In the genomic region with DNA sequence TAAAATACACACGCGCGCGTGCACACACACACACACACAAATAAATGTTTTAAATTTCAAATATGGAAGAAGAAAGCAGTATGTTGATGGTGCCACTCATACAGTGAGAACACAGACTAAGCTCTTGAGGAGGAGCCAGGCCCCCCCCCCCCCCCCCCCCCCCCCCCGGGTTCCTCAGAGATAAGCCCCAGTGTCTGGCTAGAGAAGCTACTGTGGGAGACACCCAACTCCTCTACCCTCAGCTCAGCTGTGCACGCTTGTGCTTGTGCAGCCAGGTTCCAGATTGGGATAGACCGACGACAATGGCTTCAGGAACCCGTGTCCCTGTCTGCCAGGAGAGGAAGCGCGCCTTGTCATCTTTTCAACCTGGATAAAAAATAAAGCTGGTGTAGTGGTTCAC, we compare ENCODE assay signal across 17 mouse cellular contexts. TPM values are rescaled to one million over a fixed set of nuclear protein-coding genes. Genes with fewer than 3 reads are reported as not detected.
DNase-seq lines count a peak whose midpoint lies in the region; ATAC-seq and TF ChIP-seq lines count a peak whose summit lies in the region.
"Had no signal": no experiment of that assay in that cellular context is flagged by ENCODE, and none has a peak within 500 bp of the region (broad histone marks: within the 10 kb centered on the region; RNA-seq: fewer than 3 reads in every experiment).

No protein-coding gene starts in this region.

- ATAC-seq in embryonic facial prominence, embryonic 12.5 days (ENCODE audit: insufficient number of reproducible peaks, insufficient read depth, low FRiP score, low TSS enrichment): peak; percentile 42; the same call in 1 of the 2 replicates
- ATAC-seq in kidney, embryonic 14.5 days (ENCODE audit: low FRiP score, low TSS enrichment): 0 out of 2 replicates have a peak, but pooled peaks have one; percentile 10
- ATAC-seq in kidney, embryonic 15.5 days (replicated peaks; ENCODE audit: low FRiP score): no peak
- peak; percentile 84 for ATAC-seq in liver, embryonic 12.5 days
- 0 out of 2 replicates have a peak, but pooled peaks have one; percentile 28 for ATAC-seq in stomach, postnatal 0 days (ENCODE audit: low FRiP score, low TSS enrichment)
- ATAC-seq: midbrain, embryonic 16.5 days had no signal

- H3K27ac ChIP-seq in embryonic facial prominence, embryonic 12.5 days: no peak overlapping the region
- H3K27ac ChIP-seq in embryonic facial prominence, embryonic 10.5 days (replicated peaks): no peak overlapping the region
- H3K27ac ChIP-seq in kidney, embryonic 14.5 days (ENCODE audit: low read depth, low read length): no peak overlapping the region
- H3K27ac ChIP-seq in kidney, embryonic 15.5 days: no peak overlapping the region
- peak overlapping the region; percentile 62 for H3K27ac ChIP-seq in liver, embryonic 12.5 days
- no peak overlapping the region for H3K27ac ChIP-seq in stomach, postnatal 0 days (replicated peaks)
- H3K27ac ChIP-seq: heart, adult 2 months; left cerebral cortex, adult 2 months; limb, embryonic 13.5 days; neural tube, embryonic 12.5 days had no signal

- H3K4me3 ChIP-seq in embryonic facial prominence, embryonic 12.5 days: no peak overlapping the region
- H3K4me3 ChIP-seq in embryonic facial prominence, embryonic 10.5 days: no peak overlapping the region
- H3K4me3 ChIP-seq in kidney, embryonic 14.5 days (ENCODE audit: low read length): no peak overlapping the region
- H3K4me3 ChIP-seq in kidney, embryonic 15.5 days (replicated peaks): no peak overlapping the region
- no peak overlapping the region for H3K4me3 ChIP-seq in liver, embryonic 12.5 days
- H3K4me3 ChIP-seq in stomach, postnatal 0 days (ENCODE audit: low read depth, low read length): no peak overlapping the region
- H3K4me3 ChIP-seq: heart, adult 2 months; left cerebral cortex, adult 2 months; limb, embryonic 13.5 days; neural tube, embryonic 12.5 days had no signal

- no peaks in the 10 kb centered on the region for H3K9me3 ChIP-seq in embryonic facial prominence, embryonic 12.5 days
- H3K9me3 ChIP-seq in embryonic facial prominence, embryonic 10.5 days: no peaks in the 10 kb centered on the region
- H3K9me3 ChIP-seq in kidney, embryonic 14.5 days (ENCODE audit: control insufficient read depth, low read length): no peaks in the 10 kb centered on the region
- H3K9me3 ChIP-seq in kidney, embryonic 15.5 days (replicated peaks): no peaks in the 10 kb centered on the region
- H3K9me3 ChIP-seq in liver, embryonic 12.5 days (replicated peaks): no peaks in the 10 kb centered on the region
- H3K9me3 ChIP-seq in stomach, postnatal 0 days (ENCODE audit: control insufficient read depth, low read length): no peaks in the 10 kb centered on the region
- H3K9me3 ChIP-seq: limb, embryonic 13.5 days; neural tube, embryonic 12.5 days had no signal

- 96% methylated on average over 10 of the region's 11 CpGs for WGBS in embryonic facial prominence, embryonic 12.5 days
- 85% methylated on average over 11 of the region's 11 CpGs for WGBS in embryonic facial prominence, embryonic 10.5 days
- 97% methylated on average over 10 of the region's 11 CpGs for WGBS in kidney, embryonic 14.5 days
- WGBS in kidney, embryonic 15.5 days: 84% methylated on average over 11 of the region's 11 CpGs
- WGBS in liver, embryonic 12.5 days (ENCODE audit: insufficient replicate concordance): 54% methylated on average over 11 of the region's 11 CpGs
- 88% methylated on average over 10 of the region's 11 CpGs for WGBS in stomach, postnatal 0 days

- no peaks in the 10 kb centered on the region for H3K27me3 ChIP-seq in embryonic facial prominence, embryonic 12.5 days
- H3K27me3 ChIP-seq in embryonic facial prominence, embryonic 10.5 days (replicated peaks; ENCODE audit: low read depth, poor library complexity, severe bottlenecking): no peaks in the 10 kb centered on the region
- no peaks in the 10 kb centered on the region for H3K27me3 ChIP-seq in kidney, embryonic 14.5 days (ENCODE audit: control insufficient read depth, insufficient read depth, low read length)
- no peaks in the 10 kb centered on the region for H3K27me3 ChIP-seq in kidney, embryonic 15.5 days
- no peaks in the 10 kb centered on the region for H3K27me3 ChIP-seq in liver, embryonic 12.5 days (replicated peaks)
- H3K27me3 ChIP-seq in stomach, postnatal 0 days (ENCODE audit: control insufficient read depth, insufficient read depth, low read length): no peaks in the 10 kb centered on the region
- H3K27me3 ChIP-seq: limb, embryonic 13.5 days; neural tube, embryonic 12.5 days had no signal

- no peak overlapping the region for H3K4me2 ChIP-seq in embryonic facial prominence, embryonic 12.5 days (replicated peaks)
- H3K4me2 ChIP-seq in kidney, embryonic 14.5 days (replicated peaks; ENCODE audit: low read depth, low read length): no peak overlapping the region
- H3K4me2 ChIP-seq in kidney, embryonic 15.5 days: no peak overlapping the region
- H3K4me2 ChIP-seq in liver, embryonic 12.5 days: no peak overlapping the region
- H3K4me2 ChIP-seq in stomach, postnatal 0 days (replicated peaks; ENCODE audit: low read depth): no peak overlapping the region
- H3K4me2 ChIP-seq: limb, embryonic 13.5 days; neural tube, embryonic 12.5 days had no signal

- no peak for DNase-seq in embryonic facial prominence, embryonic 10.5 days (ENCODE audit: low spot score)
- no peak for DNase-seq in stomach, postnatal 0 days (ENCODE audit: low spot score)
- no peak for DNase-seq in thymus, postnatal 25 days
- DNase-seq in testis, postnatal 10 days (ENCODE audit: low spot score): no peak
- DNase-seq: adrenal gland, adult 2 months; cerebellum, adult 8-10 months; heart, adult 2 months; kidney, adult 18-20 months; lung, postnatal 36 days had no signal

- no peak for TF ChIP-seq CTCF in stomach, postnatal 0 days (IDR thresholded peaks at IDR 0.05; ENCODE audit: low read depth)

- no peaks in the 10 kb centered on the region for H3K4me1 ChIP-seq in embryonic facial prominence, embryonic 12.5 days
- no peaks in the 10 kb centered on the region for H3K4me1 ChIP-seq in embryonic facial prominence, embryonic 10.5 days
- no peaks in the 10 kb centered on the region for H3K4me1 ChIP-seq in kidney, embryonic 14.5 days (ENCODE audit: control insufficient read depth, insufficient read depth, low read length)
- H3K4me1 ChIP-seq in kidney, embryonic 15.5 days: 0 out of 2 replicates have a peak, but pooled peaks cover 2% of the 10 kb centered on the region
- H3K4me1 ChIP-seq in liver, embryonic 12.5 days: peaks cover 73% of the 10 kb centered on the region
- no peaks in the 10 kb centered on the region for H3K4me1 ChIP-seq in stomach, postnatal 0 days (replicated peaks; ENCODE audit: control insufficient read depth, insufficient read depth)
- H3K4me1 ChIP-seq: limb, embryonic 13.5 days had no signal

- no peak for TF ChIP-seq EP300 in stomach, postnatal 0 days (optimal IDR thresholded peaks at IDR 0.05)

- peaks cover 35% of the 10 kb centered on the region for H3K36me3 ChIP-seq in embryonic facial prominence, embryonic 12.5 days
- peaks cover 47% of the 10 kb centered on the region for H3K36me3 ChIP-seq in embryonic facial prominence, embryonic 10.5 days (replicated peaks)
- peaks cover 31% of the 10 kb centered on the region for H3K36me3 ChIP-seq in kidney, embryonic 14.5 days (ENCODE audit: control insufficient read depth, insufficient read depth, low read length)
- peaks cover 33% of the 10 kb centered on the region for H3K36me3 ChIP-seq in kidney, embryonic 15.5 days
- peaks cover 52% of the 10 kb centered on the region for H3K36me3 ChIP-seq in liver, embryonic 12.5 days
- peaks cover 15% of the 10 kb centered on the region for H3K36me3 ChIP-seq in stomach, postnatal 0 days (ENCODE audit: control insufficient read depth, insufficient read depth, low read length)

- H3K9ac ChIP-seq in embryonic facial prominence, embryonic 12.5 days: no peak overlapping the region
- H3K9ac ChIP-seq in kidney, embryonic 14.5 days (ENCODE audit: low read depth, low read length): no peak overlapping the region
- no peak overlapping the region for H3K9ac ChIP-seq in kidney, embryonic 15.5 days
- no peak overlapping the region for H3K9ac ChIP-seq in liver, embryonic 12.5 days
- H3K9ac ChIP-seq in stomach, postnatal 0 days (ENCODE audit: low read length): no peak overlapping the region
- H3K9ac ChIP-seq: limb, embryonic 13.5 days; neural tube, embryonic 12.5 days had no signal

RNA-seq across cellular contexts. Expression of gene Slc25a18, which starts 16.8 kb away (rescaled TPM):
- polyA plus RNA-seq in embryonic facial prominence, embryonic 12.5 days (2016; fragmentation: Nextera tagmentation; extraction: Ambion mirVana): 0.24 and 0.34 TPM in 2 replicates
- 0.20 and 0.28 TPM in 2 replicates for polyA plus RNA-seq in embryonic facial prominence, embryonic 10.5 days (2016; fragmentation: Nextera tagmentation; extraction: Ambion mirVana)
- 0.16 TPM in 1 of 2 replicates, not detected in the other for polyA plus RNA-seq in kidney, embryonic 14.5 days (2014; fragmentation: Nextera tagmentation; extraction: Ambion mirVana)
- 0.13 TPM in 1 of 2 replicates, not detected in the other for polyA plus RNA-seq in kidney, embryonic 15.5 days (2015; fragmentation: Nextera tagmentation; extraction: Ambion mirVana)
- 0.18 TPM in 1 of 2 replicates, not detected in the other for polyA plus RNA-seq in liver, embryonic 12.5 days (2016; fragmentation: Nextera tagmentation; extraction: Ambion mirVana)
- 0.10 and 0.13 TPM in 2 replicates for polyA plus RNA-seq in stomach, postnatal 0 days (2015; fragmentation: Nextera tagmentation; extraction: Ambion mirVana)

RNA-seq across cellular contexts. Expression of gene Atp6v1e1, which starts 32.4 kb away (rescaled TPM):
- polyA plus RNA-seq in embryonic facial prominence, embryonic 12.5 days (2016; fragmentation: Nextera tagmentation; extraction: Ambion mirVana): 121 TPM in 2 replicates
- 116 and 117 TPM in 2 replicates for polyA plus RNA-seq in embryonic facial prominence, embryonic 10.5 days (2016; fragmentation: Nextera tagmentation; extraction: Ambion mirVana)
- 121 and 139 TPM in 2 replicates for polyA plus RNA-seq in kidney, embryonic 14.5 days (2014; fragmentation: Nextera tagmentation; extraction: Ambion mirVana)
- polyA plus RNA-seq in kidney, embryonic 15.5 days (2015; fragmentation: Nextera tagmentation; extraction: Ambion mirVana): 153 and 155 TPM in 2 replicates
- 150 and 151 TPM in 2 replicates for polyA plus RNA-seq in liver, embryonic 12.5 days (2016; fragmentation: Nextera tagmentation; extraction: Ambion mirVana)
- 251 and 252 TPM in 2 replicates for polyA plus RNA-seq in stomach, postnatal 0 days (2015; fragmentation: Nextera tagmentation; extraction: Ambion mirVana)

RNA-seq across cellular contexts. Expression of gene Bcl2l13, which starts 45.9 kb away (rescaled TPM):
- 37.1 TPM in 2 replicates for polyA plus RNA-seq in embryonic facial prominence, embryonic 12.5 days (2016; fragmentation: Nextera tagmentation; extraction: Ambion mirVana)
- 45.1 and 49.7 TPM in 2 replicates for polyA plus RNA-seq in embryonic facial prominence, embryonic 10.5 days (2016; fragmentation: Nextera tagmentation; extraction: Ambion mirVana)
- polyA plus RNA-seq in kidney, embryonic 14.5 days (2014; fragmentation: Nextera tagmentation; extraction: Ambion mirVana): 22.9 and 34.0 TPM in 2 replicates
- 33.6 and 36.5 TPM in 2 replicates for polyA plus RNA-seq in kidney, embryonic 15.5 days (2015; fragmentation: Nextera tagmentation; extraction: Ambion mirVana)
- polyA plus RNA-seq in liver, embryonic 12.5 days (2016; fragmentation: Nextera tagmentation; extraction: Ambion mirVana): 50.3 and 50.6 TPM in 2 replicates
- 18.4 and 18.5 TPM in 2 replicates for polyA plus RNA-seq in stomach, postnatal 0 days (2015; fragmentation: Nextera tagmentation; extraction: Ambion mirVana)
